Mouse (Mus musculus) midbrain, embryonic 15.5 days (tissue): ENCODE measurements at regions not wholly inside any gene's neighbourhood (a gene's known extent, or its start where the extent isn't known, plus 50 kb on each side); places are given as distances from the start of the nearest gene placed in this dataset.

Experiments used
- ATAC-seq: fragments of 200-750 bp; cut with Nextera tagmentation; replicated peaks from 2 replicates; pipeline ENCODE4 v1.8.0; 2017; ENCODE audit warnings: moderate TSS enrichment
- H3K27ac ChIP-seq: fragments of 300-500 bp; sonication (generic); 2 replicates; pipeline ENCODE4 v1.5.1; 2015; ENCODE audit warnings: mild to moderate bottlenecking, inconsistent platforms
- H3K27me3 ChIP-seq: fragments of 300-500 bp; sonication (generic); replicated peaks from 2 replicates; pipeline ENCODE4 v1.6.1; 2015; ENCODE audit warnings: inconsistent platforms
- H3K36me3 ChIP-seq: fragments of 300-500 bp; sonication (generic); replicated peaks from 2 replicates; pipeline ENCODE4 v1.6.1; 2015; ENCODE audit warnings: inconsistent platforms
- H3K4me1 ChIP-seq: fragments of 300-500 bp; sonication (generic); 2 replicates; pipeline ENCODE4 v1.6.1; 2015; ENCODE audit warnings: inconsistent platforms
- H3K4me2 ChIP-seq: fragments of 300-500 bp; sonication (generic); 2 replicates; pipeline ENCODE4 v1.6.1; 2015; ENCODE audit warnings: inconsistent platforms, mild to moderate bottlenecking, moderate library complexity
- H3K4me3 ChIP-seq: fragments of 300-500 bp; sonication (generic); 2 replicates; pipeline ENCODE4 v1.5.1; 2015; ENCODE audit warnings: mild to moderate bottlenecking, inconsistent platforms
- H3K9ac ChIP-seq: fragments of 300-500 bp; sonication (generic); 2 replicates; pipeline ENCODE4 v1.6.1; 2015; ENCODE audit warnings: mild to moderate bottlenecking, inconsistent platforms
- H3K9me3 ChIP-seq: fragments of 300-500 bp; sonication (generic); 2 replicates; pipeline ENCODE4 v1.6.1; 2016; ENCODE audit warnings: inconsistent platforms
- WGBS: fragments of 180-500 bp; shearing (Covaris S2); methylation state at CpG from one replicate; pipeline ENCODE4 v1.1.7; 2015; ENCODE audit warnings: mixed read lengths; 5-methylcytosine and 5-hydroxymethylcytosine counted together

- Histone ChIP-seq H3K4me1 (no peaks in the 10 kb centered on the region), H3K4me2 (no peak overlapping the region), H3K27ac (no peak overlapping the region), H3K9me3 (no peaks in the 10 kb centered on the region), H3K27me3 (no peaks in the 10 kb centered on the region), H3K4me3 (no peak overlapping the region), H3K36me3 (no peaks in the 10 kb centered on the region), H3K9ac (no peak overlapping the region)
- WGBS = 17% methylated on average over 1 of the region's 1 CpGs
- ATAC-seq = no peak
Measured at GRCm38 (mm10) chr6:4445906-4446305, 58.7 kb upstream of the Col1a2 start.

GRCm38 (mm10) chr6:4451227-4451626 is 53.4 kb upstream of the Col1a2 start:
- WGBS = 94% methylated on average over 2 of the region's 2 CpGs

More at GRCm38 (mm10) chr6:4451227-4451626, 53.4 kb upstream of the Col1a2 start:
- no peak for ATAC-seq
- Histone ChIP-seq H3K4me1 (no peaks in the 10 kb centered on the region), H3K36me3 (no peaks in the 10 kb centered on the region), H3K9ac (no peak overlapping the region), H3K27ac (no peak overlapping the region), H3K27me3 (no peaks in the 10 kb centered on the region), H3K4me2 (no peak overlapping the region), H3K9me3 (no peaks in the 10 kb centered on the region), H3K4me3 (no peak overlapping the region)
